Mouse (Mus musculus) c-Kit-positive CD71-positive TER-119-positive erythroid progenitor cells, embryonic 14.5 days (primary cell): Measurements from ENCODE around the gene Gm48551.

ENCODE experiments used
- DNase-seq: peaks from one replicate; pipeline ENCODE4 v3.0.0-alpha.2; 2013; ENCODE audit warnings: low spot score

Gene Gm48551

DNA sequence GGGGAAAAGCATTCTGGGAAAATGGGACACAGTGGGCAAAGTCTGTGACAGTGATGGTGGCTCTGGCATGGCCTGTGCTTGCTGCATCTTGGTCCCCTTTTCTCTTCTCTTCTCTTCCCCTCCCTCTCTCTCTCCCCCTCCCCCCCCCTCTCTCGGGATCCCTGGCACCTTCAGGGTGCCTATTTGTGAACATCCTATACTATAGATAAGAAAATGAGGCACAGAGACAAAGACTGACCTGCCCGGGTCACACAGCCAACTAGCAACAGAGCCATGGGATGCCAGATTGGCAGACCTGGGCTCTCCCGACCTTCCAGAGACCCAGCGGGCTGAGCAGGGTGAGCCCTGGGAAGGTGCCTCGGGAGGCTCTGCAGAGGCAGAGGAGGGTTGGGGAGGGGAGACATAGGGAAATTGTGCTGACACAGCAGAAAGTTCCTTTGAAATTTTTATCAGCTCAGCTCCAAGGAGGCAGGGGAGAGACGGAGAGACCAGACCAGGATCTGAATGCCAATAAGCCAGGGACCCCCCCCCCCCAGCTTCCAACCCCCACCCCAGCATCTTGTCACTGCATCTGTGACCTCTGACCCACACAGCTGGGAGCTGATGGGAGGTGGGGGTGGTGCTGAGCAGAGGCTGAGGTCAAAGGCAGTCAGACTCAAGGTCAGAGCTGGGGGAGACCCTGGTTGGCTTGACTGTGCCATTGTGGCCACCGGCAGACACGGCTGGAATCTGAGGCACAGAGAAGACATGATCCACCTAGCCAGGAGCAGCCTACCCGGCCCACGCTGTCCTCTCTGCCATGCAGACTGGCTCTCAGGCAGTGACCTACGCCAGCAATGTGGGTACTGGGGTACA is 34.2 kb downstream of the Gm48551 start:
- DNase-seq, result no peak

DNA sequence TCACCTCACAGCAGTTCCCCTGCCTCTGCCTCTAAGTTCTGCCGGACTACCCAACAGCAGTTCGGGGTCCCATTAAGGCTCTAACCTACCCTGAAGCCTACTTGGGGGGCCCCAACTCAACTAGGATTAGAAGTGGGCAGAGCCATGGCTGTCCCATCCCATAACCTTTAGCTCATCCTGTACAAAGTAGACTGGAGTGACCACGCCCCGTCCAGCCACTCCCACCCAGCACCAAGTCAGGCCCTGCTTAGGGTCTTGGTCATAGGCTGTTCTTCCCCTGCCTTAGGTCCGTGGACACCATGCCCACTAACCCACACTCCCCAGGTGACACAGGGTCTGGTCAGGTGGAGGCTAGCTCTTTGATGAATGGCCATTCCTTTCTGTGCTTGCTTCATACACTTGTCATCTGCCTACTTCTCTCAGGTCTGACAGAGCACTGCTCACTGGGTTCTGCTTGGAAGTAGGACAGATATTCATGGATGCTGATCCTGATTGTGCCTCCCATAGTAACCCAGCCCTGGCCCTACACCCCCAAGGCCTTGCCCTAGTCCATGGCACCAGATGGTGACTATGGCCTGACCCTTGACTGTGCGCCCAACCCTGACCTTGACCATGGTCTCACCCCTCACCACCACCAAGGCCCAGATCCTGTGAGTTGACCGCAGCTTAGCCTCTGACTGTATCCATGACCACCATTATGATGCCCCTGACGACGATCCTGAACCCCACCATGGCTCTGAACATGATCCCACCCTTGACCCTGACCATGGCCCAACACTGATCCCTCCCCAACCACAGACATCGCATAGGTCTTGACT is 35.1 kb downstream of the Gm48551 start:
- DNase-seq, result no peak

DNA sequence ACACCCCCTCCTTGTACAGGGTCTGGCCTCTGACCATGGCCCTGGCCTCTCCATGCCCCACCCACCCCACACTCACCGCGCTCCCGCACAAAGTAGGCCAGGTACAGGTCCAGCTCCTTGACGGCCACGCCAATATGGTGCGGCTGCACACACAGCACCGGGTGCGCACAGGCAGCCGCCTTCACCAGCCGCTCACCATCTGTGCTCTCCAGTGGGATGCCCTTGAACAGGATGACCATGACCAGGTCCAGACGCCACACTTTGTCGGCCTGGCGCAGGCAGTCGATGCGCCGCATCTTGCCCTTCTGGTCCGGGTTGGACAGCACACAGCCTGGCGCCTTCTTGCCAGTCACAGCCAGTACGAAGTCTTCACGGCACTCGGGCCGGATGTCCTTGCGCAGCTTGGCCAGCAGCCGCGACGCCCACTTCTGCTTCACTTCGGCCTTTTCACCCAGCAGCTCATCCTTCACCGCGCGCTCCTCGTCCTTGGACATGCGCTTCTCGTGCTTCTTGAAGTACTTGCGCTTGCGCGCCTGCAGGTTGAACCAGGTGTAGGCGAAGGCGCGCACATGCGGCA is 36.0 kb downstream of the Gm48551 start:
- no peak for DNase-seq

DNA sequence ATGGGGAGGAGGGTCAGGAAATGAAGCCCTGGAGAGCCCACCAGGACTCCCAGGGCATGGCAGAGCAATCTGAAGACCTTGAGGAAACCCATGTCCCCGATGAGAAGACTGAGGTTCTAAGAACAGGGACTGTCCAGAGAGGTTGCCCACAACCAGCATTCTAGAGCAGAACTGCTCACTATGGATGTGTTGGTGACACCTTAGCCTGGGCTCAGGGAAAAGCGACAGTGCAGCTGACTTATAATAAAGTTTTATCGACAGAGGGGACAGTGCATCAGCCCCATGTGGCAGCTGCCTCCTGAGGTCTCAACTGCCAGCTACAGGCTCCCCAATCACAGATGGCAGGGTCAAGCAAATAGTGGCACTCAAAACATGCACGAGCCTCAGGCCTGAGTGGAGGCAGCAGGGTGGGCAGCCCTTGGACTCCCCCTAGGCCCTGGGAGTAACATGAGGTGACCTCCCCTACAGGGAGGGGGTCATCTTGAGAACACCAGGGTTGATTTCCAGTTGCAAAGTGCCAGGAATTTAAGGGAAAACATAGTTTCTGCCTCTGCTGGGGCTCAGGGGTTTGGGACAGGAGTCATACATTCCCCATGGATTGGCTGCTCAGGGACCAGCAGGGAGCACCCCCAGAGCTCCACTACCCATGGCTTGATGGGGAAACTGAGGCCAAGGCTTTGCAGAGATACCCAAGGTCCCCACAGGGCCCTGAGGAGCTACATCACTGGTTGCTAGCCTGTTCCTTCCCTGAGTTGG is 37.0 kb downstream of the Gm48551 start:
- no peak for DNase-seq

DNA sequence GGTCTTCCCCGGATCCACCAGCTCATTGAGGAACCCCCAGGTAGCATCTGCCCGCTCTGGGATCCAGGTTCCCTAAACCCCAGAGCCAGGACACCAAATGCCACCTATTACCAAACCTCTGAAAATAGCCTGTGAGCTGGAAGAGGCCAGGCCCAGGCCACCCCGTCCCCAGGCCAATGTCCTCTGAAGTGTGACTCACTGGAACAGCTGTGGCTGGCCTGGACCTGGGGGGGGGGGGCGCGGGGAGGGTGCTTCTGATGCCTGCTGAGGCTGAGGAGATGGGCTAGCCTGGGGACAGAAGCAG is 37.5 kb downstream of the Gm48551 start:
- no peak for DNase-seq

DNA sequence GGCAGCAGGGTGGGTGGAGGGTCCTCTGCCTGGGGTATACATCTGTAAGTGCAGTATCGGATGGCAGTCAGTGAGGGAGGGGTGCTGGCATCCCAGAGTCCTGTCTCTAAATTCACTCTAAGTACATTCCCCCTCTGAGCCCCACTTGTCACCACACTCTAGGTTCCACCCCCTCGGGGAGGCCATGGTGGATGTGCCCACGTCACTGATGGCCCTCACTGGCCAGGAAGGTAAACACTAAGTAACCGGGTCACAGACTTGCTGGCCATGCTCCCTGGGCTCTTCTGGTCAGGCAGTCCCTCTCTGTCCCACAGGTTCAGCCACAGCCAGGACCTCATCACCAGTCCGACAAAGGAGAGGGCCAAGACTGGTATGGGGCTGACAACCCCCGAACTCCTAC is 37.9 kb downstream of the Gm48551 start:
- DNase-seq, result no peak

DNA sequence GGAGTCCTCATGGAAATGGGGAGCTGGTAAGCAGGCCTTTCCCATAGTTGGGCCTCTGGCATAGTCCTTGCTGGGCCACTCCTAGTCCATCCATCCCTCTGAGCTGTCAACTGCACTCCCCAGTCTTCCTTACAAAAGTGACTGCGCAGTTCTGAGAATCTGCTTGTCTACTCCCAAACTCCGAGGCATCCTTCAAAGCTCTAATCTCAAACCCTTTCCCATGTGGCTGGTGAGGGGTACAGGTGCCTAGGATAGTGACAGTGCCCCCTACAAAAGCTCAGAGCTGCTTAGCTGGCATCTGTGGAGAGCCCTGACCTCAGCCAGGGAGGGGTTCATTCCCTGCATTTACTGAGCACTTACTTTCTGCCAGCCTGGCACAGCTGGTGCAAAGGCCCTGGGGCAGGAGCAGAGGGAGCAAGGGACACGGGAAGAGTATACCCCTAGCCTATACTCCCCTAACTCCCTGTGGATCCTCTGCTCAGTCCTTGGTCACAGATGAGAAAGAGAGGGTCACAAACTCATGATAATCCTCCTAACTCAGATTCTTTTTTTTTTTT is 38.5 kb downstream of the Gm48551 start:
- DNase-seq, result no peak

DNA sequence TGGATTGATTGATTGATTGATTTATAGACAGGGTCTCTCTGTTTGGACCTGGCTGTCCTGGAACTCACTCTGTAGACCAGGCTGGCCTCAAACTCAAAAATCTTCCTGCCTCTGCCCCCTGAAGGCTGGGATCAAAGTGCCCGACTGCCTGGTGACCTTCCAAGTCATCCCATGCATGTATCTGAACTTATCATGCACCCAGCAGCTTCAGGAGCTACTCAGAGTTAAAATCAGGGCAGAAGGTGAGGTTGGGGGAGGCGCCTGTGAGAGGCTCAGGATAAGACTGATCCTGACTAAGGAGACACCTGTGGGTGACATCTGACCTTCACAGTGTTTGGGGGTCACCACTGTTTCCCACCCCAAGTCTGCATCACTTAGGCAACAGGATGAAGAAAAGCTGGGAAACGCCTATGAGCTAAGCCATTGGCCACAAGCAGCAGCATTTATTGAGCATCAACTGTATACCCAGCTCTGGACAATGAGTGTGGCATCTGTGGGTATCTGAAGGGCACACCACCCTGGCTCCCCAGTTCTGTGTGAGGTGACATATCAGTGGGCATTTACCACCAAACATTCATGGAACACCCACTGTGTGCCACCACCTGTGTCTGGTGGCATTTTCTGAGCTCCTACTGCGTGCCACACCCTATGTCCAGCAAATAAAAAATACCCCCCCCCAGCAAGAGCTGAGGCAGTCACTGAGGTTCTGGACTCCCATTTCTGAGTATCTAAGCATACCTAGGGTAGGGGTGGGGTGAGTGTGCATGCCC is 39.4 kb downstream of the Gm48551 start:
- no peak for DNase-seq

DNA sequence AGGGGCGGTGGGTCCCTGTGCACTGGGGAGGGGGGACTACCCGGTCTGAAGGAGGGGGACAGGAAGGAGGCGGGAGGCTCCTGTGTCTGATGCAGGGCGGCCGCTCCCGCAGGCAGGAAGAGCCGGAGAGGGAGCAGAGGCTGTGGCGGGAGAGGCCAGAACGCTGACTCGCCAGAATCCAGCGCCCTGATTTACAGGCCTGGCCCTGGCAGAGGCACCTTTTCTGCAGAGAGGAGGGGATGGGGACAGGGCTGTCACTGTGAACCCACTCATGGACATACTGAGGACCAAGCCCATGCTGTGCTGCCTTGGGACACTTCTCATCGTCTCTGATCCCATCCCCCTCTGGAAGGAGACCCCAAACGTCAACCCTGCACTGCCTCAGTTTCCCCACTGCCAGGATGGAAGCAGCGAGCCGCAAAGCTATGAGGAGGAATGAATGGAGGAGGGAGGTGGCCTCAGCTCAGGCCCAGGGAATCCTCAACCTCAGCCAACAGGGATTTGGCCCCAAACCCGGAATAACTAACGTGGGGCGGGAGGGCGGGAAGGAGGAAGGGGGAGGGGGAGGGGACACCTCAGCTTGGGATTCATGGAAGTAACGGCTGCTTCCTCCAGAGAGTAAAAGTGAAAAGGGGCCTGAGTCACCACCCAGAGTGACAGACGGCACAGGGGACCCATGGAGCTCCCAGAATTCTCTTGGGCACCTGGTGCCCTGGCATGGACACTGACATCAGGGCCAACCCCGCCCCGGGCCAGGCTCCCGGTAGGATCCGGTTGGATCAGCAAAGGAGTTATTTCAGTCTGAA is 40.2 kb downstream of the Gm48551 start:
- no peak for DNase-seq

DNA sequence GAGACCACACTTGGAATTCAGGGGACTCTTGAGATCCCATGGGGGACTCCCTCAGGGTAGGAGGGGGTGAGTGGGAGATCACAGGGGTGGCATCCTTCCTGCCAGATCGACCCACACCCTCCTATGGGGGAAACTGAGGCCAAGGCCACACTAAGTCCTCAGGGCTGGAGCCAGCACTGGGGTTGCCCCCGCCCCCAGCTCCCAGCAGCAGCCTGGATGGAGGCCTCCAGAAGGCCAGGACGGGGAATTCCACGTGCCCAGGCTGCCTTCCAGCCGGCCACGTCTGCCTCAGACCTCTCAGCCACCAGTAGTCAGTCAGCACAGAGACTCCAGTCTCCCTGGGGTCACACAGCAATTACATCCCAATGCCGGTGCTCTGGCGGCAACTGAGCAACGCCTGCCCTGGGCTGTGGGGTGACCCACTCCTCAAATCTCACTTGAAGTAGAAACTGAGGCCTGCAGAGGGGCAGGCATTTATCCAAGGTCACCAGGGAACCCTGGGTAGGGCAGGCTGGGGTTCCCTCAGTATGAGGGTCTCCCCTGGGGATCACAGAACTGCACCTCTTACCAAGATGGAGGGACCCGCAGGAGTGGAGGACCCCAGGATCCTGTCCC is 41.1 kb downstream of the Gm48551 start:
- DNase-seq, result no peak

DNA sequence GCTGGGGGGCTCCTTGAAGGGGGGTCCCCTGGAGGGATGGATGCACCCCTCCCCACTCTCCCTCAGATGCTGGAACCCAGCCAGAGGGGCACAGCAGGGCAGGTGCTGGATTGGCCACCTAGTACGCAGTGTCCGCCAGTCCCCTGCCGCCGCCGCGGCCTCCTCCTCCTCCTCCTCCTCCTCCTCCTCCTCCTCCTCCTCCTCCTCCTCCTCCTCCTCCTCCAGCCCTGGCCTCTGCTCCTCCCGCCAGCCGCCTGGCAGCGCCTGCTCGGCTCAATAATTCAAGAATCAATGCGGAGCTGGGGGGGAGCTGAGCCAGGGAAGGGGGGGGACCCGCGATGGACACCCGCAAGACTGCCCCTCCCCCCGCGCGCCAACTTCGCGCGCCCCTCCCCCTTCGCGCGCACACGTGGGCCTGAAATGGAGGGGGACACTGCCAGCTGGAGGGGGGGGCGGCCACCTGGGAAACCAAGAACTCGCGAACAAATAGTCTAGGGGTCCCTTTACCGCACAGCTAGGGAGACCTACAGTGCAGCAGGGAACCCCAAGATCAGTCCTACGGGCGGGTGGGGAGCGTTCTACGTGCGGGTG is 41.9 kb downstream of the Gm48551 start:
- no peak for DNase-seq

DNA sequence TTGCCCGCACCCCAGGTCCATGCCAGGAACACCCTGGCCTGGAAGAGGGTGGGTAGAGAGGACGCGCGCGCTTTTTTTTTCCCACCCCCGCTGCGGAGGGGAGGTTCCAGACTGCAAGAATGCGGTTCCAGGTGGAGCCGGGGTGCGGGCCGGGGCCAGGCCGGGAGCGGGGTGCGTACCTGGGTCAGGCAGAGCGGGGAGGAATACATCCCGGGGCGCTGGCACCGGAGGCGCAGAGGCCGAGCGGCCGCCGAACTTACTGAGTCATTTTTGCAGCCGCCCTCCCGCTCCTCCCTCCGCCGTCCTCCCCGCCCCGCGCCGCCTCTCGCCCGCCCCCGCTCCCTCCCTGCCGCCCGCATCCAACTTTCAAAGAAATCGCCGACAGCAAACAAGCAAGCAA is 42.6 kb downstream of the Gm48551 start:
- no peak for DNase-seq

DNA sequence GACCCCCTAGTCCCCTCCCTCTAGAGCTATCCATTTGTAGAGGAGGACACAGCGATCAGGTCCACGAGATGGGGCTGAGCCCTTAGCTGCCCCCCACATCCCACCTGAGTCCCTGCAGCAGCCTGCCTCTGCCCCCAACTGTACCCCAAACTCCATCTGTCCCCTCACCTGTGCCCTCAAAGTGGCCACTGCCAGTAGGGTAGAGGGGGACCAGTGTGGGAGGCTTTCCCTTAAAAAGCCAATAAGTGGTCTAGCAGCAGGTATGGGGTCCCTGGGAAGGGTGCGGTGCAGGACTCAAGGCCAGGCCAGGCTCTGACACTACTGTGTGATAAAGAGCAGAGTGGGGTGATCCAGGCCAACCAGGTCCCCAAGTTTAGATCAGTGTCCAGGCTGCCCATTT is 43.1 kb downstream of the Gm48551 start:
- no peak for DNase-seq

DNA sequence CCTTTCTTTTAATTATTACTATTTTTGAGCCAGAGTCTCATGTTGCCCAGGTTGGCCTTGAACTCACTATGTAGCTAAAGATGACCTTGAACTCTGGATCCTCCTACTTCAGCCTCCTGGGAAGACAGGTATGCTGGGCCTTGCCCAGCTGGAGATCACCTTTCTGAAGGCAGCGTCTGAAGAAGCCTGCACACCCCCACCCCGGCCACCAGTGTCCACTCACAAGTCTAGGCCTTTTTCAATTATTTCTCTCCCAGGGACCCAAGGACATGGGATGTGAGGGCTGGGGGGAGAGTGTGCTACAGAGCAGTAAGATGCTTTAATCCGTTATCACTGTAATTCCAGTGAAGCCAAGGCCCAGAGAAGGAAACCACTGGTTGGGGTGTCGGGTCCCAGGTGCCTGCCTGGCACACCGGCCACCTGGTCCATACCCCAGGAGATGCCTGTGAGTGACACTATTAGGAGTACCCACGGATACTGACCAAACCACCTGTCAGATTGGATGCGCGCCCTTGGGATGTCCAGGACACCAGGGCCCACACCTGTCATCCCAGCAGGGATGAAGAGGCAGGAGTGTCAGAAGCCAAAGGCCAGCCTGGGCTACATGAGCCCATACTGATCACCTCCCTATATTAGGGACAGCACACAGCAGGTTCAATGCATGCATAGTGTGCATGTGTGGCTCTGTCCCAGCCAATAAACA is 43.7 kb downstream of the Gm48551 start:
- no peak for DNase-seq

DNA sequence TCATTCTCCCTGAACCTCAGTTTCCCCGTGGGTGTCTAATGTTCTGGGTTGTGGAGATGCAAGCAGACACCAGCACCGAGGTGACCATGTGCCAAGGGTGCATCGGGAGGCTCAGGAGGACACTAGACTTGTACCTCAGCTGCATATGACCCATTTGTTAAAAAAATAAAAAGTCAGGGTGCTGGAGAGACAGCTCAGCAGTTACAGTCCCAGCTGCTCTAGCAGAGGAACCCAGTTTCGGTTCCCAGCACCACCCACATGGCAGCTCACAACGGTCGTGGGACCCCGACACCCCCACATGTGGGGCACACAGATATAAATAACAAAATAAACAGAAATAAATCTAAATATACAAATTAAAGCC is 44.2 kb downstream of the Gm48551 start:
- DNase-seq, result no peak

DNA sequence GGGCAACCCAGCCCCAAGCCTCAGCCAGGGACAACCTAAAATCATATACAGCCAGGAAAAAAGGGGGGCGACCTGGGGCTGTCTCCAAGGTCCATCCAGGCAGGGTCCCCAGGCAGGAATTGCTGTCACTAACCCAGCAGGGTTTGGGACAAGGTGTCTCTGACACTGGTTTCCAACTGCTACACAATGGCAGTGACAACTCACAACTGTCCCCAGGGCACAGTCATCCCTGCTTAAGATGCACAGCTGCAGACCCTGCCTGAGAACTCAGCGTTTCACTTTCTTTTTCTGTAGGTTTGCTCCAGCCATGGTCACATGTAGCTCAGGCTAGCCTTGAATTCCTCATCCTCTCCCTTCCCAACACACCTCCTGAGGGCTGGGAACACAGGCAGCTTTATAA is 44.8 kb downstream of the Gm48551 start:
- DNase-seq, result no peak

DNA sequence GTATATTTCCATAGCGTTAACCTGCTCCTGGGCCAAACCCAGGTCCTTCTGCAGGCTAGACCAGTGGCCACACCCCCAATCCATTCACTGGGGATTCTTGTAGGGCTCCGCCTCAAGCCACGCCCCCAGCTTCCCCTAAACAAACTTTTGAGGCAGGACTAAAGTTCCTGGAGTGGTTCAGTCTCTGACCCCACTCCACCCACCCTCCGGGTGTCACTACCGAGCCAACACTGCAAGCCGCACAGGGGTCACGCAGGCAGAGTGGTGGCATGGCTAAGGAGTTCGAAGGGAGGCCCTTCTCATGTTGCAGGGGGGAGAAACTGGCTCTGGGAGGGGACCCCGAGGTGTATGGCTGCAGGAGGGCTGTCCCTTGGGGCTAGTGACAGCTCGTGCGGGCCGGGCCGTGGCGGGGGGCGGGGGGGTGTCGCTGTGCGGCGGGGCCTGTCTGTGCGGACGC is 45.4 kb downstream of the Gm48551 start:
- peak; percentile 82 for DNase-seq

DNA sequence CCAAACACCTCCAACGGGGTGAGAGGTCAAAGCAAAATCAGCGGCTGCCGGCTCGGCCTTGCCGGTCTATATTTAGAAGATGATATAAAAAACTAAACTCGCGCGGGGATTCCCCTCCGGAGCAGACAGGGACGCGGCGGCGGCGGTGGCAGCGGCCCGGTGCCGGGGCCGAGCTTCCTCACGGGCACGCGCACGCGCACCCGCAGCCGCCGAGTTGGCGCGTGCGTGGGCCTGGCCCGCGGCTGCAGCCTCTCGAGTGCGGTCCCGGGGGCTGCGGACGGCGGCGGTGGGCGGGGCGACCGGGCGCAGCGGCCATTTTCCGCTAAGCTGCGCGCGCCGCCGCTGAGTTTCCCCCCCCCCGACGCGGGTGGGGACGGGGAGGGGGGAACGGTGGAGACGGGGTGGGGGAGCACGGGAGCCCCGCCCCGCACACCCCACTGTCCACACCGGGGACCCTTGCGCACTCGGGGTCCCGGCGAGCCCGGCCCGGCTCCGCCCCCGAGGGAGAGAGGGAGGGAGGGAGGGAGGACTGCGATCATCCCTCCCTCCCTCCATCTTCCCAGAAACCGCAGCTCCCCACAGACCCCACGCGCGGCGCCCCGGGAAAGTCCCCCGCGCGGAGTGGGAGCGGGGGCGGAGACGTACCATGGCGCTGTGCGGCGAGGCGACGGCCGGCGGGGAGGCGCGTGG is 46.0 kb downstream of the Gm48551 start:
- peak; percentile 47 for DNase-seq
